Mouse (Mus musculus) erythroblast, adult 5-6 weeks (primary cell): Measurements from ENCODE around the gene Rab1b. TPM values are rescaled to one million over a fixed set of nuclear protein-coding genes. Genes with fewer than 3 reads are reported as not detected.
"Not testable (repeated sequence)": the region's sequence is repeated elsewhere in the genome, so short reads cannot be mapped to it uniquely, and the experiment has no call there.

Experiments
- ATAC-seq: replicated peaks from 2 replicates; pipeline ENCODE4 v1.8.0; 2016; ENCODE audit warnings: moderate number of reproducible peaks, mild to moderate bottlenecking, moderate TSS enrichment, inconsistent platforms; ENCODE audit not compliant: poor library complexity, low FRiP score, severe bottlenecking
- total RNA-seq, 2 experiments: library from RNA; stranded (forward) in 1 of 2; stranded (reverse) in 1 of 2; fragments of 150-400 nt in 1 of 2; fragments of 200-764, 138-1000 nt in 1 of 2; gene quantifications; 2 replicates each; pipeline versions ENCODE4 v1.2.3 to v1.2.4; 2015 to 2017; ENCODE audit warnings: low replicate concordance in 2 of 2

Gene Rab1b
- total RNA-seq (2015; ENCODE audit: low replicate concordance) (14.4 and 23.6 TPM in 2 replicates), total RNA-seq (2017; ENCODE audit: low replicate concordance) (19.4 and 22.9 TPM in 2 replicates)

- ATAC-seq: peak; percentile 93
Measured at GRCm38 (mm10) chr19:5106731-5107191, at the start of gene Rab1b. Gene Rab1b (minus strand): TSS chr19:5107072.

- no peak for ATAC-seq
Measured at GRCm38 (mm10) chr19:5152261-5152660, 45.4 kb upstream of the Rab1b start.

- no peak for ATAC-seq
Measured at GRCm38 (mm10) chr19:5151741-5152140, 44.9 kb upstream of the Rab1b start.

- ATAC-seq: no peak; the same call in 1 of the 2 replicates
Measured at GRCm38 (mm10) chr19:5151331-5151730, 44.5 kb upstream of the Rab1b start.

- ATAC-seq: no peak
Measured at GRCm38 (mm10) chr19:5150358-5150757, 43.5 kb upstream of the Rab1b start.

DNA sequence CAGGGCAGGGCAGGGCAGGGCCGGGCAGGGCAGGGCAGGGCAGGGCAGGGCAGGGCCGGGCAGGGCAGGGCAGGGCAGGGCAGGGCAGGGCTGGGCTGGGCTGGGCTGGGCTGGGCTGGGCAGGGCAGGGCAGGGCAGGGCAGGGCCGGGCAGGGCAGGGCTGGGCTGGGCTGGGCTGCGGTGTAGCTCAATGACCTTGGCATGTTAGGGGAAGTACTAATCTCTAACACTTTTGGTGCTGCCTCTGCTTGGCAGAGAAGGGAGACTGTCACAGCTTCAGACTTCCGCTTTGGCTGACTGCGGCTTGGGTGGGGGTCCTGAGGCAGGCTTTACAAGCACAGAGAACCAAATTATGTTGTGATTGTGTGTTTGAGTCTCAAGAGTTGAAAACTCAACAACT, 42.2 kb upstream of the Rab1b start:
- not testable (repeated sequence) for ATAC-seq

DNA sequence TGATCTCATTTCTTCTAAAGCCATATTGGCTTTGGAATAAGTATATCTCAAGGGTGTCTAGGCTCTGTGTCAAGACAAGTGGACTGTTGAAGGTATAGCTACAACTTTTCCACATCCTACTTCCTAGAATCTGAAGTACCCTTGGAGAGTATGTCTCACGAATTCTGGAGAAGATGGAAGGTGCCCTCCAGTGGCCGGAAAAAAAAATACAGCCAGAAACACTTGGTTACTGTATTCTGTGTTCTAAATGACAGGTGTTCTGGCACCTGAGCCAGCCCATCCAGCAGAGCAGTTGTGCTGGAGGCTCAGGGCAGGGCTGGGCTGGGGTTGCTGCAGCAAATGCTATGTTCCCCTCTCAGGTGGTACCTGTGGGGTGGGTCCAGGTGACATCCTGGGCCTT, 32.8 kb upstream of the Rab1b start:
- ATAC-seq: 0 out of 2 replicates have a peak, but pooled peaks have one; percentile 65

- ATAC-seq: no peak
Measured at GRCm38 (mm10) chr19:5131237-5131636, 24.4 kb upstream of the Rab1b start.

- ATAC-seq: no peak
Measured at GRCm38 (mm10) chr19:5129770-5130169, 22.9 kb upstream of the Rab1b start.

GRCm38 (mm10) chr19:5124055-5124614, 17.3 kb upstream of the Rab1b start:
- no peak for ATAC-seq

GRCm38 (mm10) chr19:5123241-5123640, 16.4 kb upstream of the Rab1b start:
- no peak for ATAC-seq

GRCm38 (mm10) chr19:5122492-5122891, 15.6 kb upstream of the Rab1b start:
- no peak for ATAC-seq

GRCm38 (mm10) chr19:5118384-5118698, 11.5 kb upstream of the Rab1b start, which contains the start of gene Klc2:
Gene Klc2 (minus strand): TSS chr19:5118560.
- ATAC-seq: no peak; the same call in 1 of the 2 replicates

GRCm38 (mm10) chr19:5117494-5118383, 10.9 kb upstream of the Rab1b start:
- ATAC-seq: peak; percentile 71

DNA sequence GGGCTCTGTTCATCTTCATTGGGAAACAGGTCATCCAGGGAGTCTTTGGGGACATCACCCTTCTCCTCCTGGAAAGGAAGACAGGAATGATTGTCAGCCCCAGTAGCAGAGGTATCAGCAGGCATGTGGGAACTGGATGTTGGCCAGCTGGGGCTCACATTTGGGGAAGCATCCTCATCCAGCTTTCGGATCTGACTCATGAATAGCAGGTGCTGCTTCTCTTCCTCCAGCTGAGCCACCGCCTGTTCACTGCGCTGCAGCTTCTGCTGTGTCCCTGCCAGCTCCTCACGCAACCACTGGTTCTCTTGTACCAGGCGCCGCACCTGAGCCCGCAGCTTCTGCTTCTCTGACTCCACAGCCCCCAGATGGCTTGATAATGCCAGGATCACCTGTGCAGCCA, 6.9 kb upstream of the Rab1b start:
- ATAC-seq: no peak

- ATAC-seq: no peak
Measured at GRCm38 (mm10) chr19:5109659-5110453, 3.0 kb upstream of the Rab1b start.

DNA sequence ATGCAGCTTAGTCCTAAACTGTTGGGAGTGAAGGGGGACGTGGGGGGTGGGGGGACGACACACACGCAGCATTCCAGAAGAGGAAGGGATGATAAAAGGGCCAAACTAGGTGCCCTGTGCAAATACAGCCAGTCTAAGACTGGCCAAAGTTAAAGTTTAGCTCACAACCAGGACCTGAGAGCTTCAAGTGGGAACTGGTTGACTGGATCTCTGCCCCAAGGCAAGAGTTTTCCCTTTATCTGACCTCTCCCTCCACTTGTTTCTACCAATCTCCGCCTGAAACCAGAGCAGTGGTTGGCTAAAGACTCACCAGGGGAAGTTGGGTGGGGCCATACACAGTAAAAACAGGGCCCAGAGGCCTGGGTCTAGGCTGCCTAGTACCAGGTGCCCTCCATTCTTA, 1.8 kb upstream of the Rab1b start:
- ATAC-seq: no peak

- no peak for ATAC-seq
Measured at GRCm38 (mm10) chr19:5108271-5108575, 1.4 kb upstream of the Rab1b start.

DNA sequence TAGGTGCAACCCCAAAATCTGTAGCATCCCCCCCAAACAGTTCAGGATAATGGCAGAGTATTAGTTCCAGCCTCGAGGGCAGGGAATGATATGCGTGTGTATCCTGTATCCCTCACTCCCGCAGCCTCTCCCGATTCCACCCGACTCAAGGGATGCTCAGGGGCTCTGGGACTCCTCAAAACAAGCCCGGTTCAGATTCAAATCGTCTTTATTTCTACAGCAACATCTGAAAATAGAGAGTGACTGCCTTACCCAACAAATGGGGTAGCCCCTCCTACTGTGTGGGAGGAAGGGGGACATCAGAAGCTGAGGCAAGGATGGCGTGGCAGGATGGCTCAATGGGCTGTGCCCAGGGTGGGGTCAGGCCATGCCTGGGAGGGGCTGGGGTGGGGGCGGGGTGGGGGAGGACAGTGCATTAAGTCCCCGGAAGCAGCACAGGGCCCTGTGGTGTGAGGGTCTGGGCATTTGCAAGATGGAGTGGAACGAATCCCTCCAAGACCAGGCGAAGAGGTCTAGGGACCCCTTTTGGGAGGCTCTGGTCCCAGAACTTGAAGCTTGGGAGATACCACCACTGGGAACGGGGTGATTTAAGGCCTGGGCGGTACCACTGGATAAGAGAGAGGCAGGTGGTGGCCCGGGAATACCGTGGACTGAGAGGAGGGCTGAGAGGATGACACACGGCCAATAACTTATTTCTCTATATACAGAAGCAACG, 841 bp upstream of the Rab1b start:
- ATAC-seq: no peak

DNA sequence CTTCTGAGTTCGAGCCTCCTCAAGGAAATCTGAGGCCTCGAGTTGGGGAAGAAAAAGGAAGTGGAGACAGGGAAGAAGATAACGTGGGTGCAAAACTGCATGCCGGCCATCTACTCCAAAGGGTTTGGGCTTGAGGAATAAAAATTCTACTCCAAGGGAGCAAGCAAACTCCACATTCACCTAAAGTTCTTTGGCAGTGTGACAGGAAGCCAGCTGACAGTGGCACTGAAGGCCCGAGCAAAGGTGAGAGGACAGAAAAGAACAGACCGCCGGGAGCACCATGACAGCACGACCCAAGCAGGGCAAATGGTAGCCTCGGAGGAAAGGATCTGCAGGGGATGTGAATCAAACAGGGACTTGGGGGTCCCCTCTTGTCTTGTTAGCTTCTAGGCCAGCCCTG, 798 bp downstream of the Rab1b start:
- ATAC-seq: peak; percentile 23; the same call in 1 of the 2 replicates
